Mouse (Mus musculus) ES-Bruce4 (cell line): Measurements from ENCODE around the gene Ear6.

Experiments
- CTCF ChIP-seq: IDR thresholded peaks from one replicate; pipeline ENCODE4 v1.8.1; 2011; ENCODE audit warnings: low read depth, low read length
- EP300 ChIP-seq: IDR thresholded peaks from 2 replicates; pipeline ENCODE4 v1.6.1; 2011; ENCODE audit warnings: low read depth, low read length; ENCODE audit not compliant: insufficient read depth

DNA sequence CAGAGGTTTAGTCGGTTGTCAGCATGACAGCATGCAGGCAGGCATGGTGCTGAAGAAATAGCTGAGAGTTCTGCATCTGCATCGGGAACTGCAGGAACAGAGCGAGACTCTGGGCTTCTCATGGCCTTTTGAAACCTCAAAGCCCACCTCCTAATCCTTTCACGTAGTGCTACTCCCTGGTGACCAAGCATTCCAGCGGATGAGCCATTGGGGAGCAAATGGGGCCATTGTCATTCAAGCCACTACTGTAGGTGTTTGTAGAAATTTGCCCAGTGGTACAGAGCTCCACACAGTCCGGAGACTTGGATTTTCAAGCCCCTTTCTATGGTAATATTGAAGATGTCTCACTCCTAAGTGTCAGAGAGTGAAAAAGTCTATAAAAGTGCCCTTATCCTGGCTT is 32.6 kb downstream of the Ear6 start:
- no peak for TF ChIP-seq CTCF
- TF ChIP-seq EP300, result no peak
